Mouse (Mus musculus) spleen, adult 2 months (tissue): Measurements from ENCODE around the gene Sos1.

Experiments used
- CTCF ChIP-seq: fragments of 200-500 bp; IDR thresholded peaks from 2 replicates; pipeline ENCODE4 v1.5.1; 2011; ENCODE audit warnings: mild to moderate bottlenecking, inconsistent platforms; ENCODE audit not compliant: insufficient read depth, insufficient read length, insufficient replicate concordance; ENCODE audit errors: extremely low read depth
- POLR2A ChIP-seq: fragments of 200-500 bp; IDR thresholded peaks from 2 replicates; pipeline ENCODE4 v1.6.1; 2011; ENCODE audit warnings: low read depth, low read length, inconsistent platforms

- TF ChIP-seq CTCF (no peak), POLR2A (no peak)
Observed at GRCm38 (mm10) chr17:80510459-80510855, 30.2 kb upstream of the Sos1 start.
